Mouse (Mus musculus): ENCODE data around the gene Patl2.

GRCm38 (mm10) chr2:122155292-122155691 is 30.7 kb downstream of the Patl2 start:
- no peak for TF ChIP-seq CTCF (IDR thresholded peaks at IDR 0.05; ENCODE audit: insufficient read depth, low read depth, low read length)
- no peak for TF ChIP-seq POLR2A (IDR thresholded peaks at IDR 0.05; ENCODE audit: insufficient read depth, low read depth, low read length)

All from olfactory bulb, adult 2 months (tissue).